Mouse (Mus musculus) liver, postnatal 0 days (tissue): ENCODE data around the gene Gstp3.

Experiments used
- CTCF ChIP-seq: sonication (generic); IDR thresholded peaks from 2 replicates; pipeline ENCODE4 v1.5.1; 2016; ENCODE audit warnings: antibody characterized with exemption, low read depth
- EP300 ChIP-seq: IDR thresholded peaks from 2 replicates; pipeline ENCODE4 v1.6.1; 2016; ENCODE audit warnings: antibody characterized with exemption, low read depth, mild to moderate bottlenecking

- TF ChIP-seq CTCF (peak; percentile 51), EP300 (no peak)
These were observed 8.4 kb downstream of the Gstp3 start for GRCm38 (mm10) chr19:4051016-4051415.
